Mouse (Mus musculus): ENCODE results near the gene 4931428L18Rik. TPM values are rescaled to one million over a fixed set of nuclear protein-coding genes. Genes with fewer than 3 reads are reported as not detected.

The 4931428L18Rik gene
- polyA plus RNA-seq, 1 experiment from 2014 or later = not detected

DNA sequence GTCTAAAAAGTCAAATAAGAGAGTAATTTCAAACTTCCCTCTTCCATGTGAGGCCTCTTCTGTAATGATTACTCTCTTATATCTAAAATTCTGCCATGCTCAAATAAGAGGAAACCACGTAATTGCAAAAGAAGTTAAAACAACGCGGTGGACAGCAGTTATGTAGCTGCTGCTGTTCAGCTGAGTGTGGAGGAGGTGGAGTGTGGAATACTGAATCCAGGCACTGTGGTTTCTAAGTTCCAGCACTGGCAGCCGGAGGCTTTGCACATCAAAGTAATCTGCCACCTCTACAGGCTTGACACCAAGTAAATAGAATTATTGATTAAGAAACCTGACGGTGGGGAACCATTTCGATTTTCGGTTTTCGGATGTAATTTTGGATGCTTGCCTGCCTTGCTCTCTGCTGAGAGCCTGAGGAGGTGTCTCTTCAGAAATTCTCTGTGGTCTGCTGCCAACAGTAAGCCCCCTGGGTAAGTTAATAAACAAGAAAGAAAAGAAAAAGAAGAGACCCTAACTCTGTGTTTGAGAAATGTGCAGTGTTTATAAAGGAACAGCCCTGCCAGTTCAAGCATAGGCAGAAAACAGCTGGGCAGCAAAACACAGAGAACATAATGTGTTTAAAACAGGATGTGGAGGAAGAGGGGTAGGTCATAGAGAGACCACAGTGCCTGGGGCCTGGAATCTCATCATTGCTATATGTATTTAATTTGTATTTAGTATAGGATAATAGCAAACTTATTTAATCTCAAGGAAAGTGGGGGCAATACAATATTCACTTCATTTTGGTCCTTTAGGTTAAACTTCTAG is 80.0 kb downstream of the 4931428L18Rik start:
- Histone ChIP-seq H3K27me3 (no peaks in the 10 kb centered on the region), H3K9ac (no peak overlapping the region), H3K27ac (no peak overlapping the region), H3K4me1 (replicated peaks) (no peaks in the 10 kb centered on the region), H3K4me3 (no peak overlapping the region), H3K9me3 (no peaks in the 10 kb centered on the region), H3K36me3 (no peaks in the 10 kb centered on the region), H3K4me2 (no peak overlapping the region)
- no peak for ATAC-seq (ENCODE audit: low FRiP score)
- 68% methylated on average over 8 of the region's 8 CpGs for WGBS

DNA sequence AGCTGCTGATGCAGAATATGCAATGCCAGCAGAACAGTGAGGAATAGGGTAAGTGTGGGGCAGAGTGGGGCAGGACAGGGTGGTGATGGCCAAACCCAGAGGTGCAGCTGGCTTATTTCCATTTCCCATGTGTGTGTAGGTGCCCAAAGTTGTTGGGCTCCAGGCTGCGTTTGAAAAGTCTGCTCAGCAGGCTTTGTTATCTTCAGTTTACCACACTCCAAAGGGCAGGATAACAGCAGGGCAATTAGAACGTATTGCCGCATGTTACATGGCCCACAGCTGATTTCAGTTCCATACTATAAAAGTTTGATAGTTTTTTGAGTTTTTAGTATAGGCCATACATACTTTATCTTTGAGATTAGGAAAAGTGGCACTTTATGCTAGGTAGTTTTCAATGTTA is 84.1 kb downstream of the 4931428L18Rik start:
- WGBS = 79% methylated on average over 3 of the region's 3 CpGs
- Histone ChIP-seq H3K27ac (no peak overlapping the region), H3K4me3 (no peak overlapping the region), H3K4me1 (replicated peaks) (no peaks in the 10 kb centered on the region), H3K36me3 (no peaks in the 10 kb centered on the region), H3K9me3 (no peaks in the 10 kb centered on the region), H3K27me3 (no peaks in the 10 kb centered on the region), H3K9ac (no peak overlapping the region), H3K4me2 (no peak overlapping the region)
- no peak for ATAC-seq (ENCODE audit: low FRiP score)

DNA sequence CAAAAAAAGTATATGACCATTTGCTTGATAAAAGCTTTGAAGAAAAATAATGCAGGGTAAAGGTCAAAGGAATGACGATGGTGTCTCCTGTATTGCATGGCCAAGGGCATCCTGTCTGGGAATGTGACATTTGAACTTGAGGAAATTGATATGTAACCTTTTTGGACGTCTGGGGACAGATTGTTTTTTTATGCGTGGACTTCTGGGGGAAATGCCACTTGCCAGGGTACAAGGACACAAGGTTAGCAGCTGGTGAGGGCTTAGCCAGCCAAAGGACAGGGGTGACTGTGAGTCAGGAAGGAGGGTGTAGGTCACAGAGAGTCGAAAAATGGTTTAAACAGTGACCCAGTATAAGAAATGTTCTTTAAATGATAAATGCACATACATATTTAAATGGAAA is 109.0 kb downstream of the 4931428L18Rik start:
- H3K27me3 ChIP-seq = no peaks in the 10 kb centered on the region
- no peak overlapping the region for H3K9ac ChIP-seq
- 75% methylated on average over 4 of the region's 4 CpGs for WGBS
- no peaks in the 10 kb centered on the region for H3K4me1 ChIP-seq (replicated peaks)
- no peaks in the 10 kb centered on the region for H3K9me3 ChIP-seq
- ATAC-seq (ENCODE audit: low FRiP score) = no peak
- no peak overlapping the region for H3K27ac ChIP-seq
- no peak overlapping the region for H3K4me3 ChIP-seq
- no peak overlapping the region for H3K4me2 ChIP-seq
- H3K36me3 ChIP-seq = no peaks in the 10 kb centered on the region

DNA sequence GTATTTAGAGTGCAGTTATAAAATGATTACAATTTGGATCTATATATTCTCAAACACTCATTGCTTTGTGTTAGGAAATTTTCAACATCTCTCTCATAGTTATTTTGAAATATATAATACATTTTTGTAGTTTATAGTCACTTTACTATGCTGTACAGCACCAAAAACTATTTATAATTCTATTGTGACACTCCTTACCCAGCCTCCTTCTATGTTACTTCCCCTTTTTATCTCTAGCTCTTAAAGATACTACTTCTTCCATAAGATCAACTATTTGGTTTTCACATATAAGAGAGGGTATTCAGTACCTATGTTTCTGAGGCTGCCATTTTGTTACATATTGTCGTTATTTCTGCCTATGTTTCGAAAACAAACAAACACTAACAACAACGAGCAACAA is 114.5 kb downstream of the 4931428L18Rik start:
- Histone ChIP-seq H3K27ac (no peak overlapping the region), H3K4me3 (no peak overlapping the region), H3K27me3 (no peaks in the 10 kb centered on the region), H3K9me3 (no peaks in the 10 kb centered on the region), H3K4me1 (replicated peaks) (no peaks in the 10 kb centered on the region), H3K9ac (no peak overlapping the region), H3K36me3 (no peaks in the 10 kb centered on the region), H3K4me2 (no peak overlapping the region)
- WGBS = 91% methylated on average over 3 of the region's 3 CpGs
- no peak for ATAC-seq (ENCODE audit: low FRiP score)

- ATAC-seq (ENCODE audit: low FRiP score) = no peak
- no peaks in the 10 kb centered on the region for H3K9me3 ChIP-seq
- no peak overlapping the region for H3K4me3 ChIP-seq
- no peaks in the 10 kb centered on the region for H3K36me3 ChIP-seq
- H3K9ac ChIP-seq = no peak overlapping the region
- no peak overlapping the region for H3K27ac ChIP-seq
- no peaks in the 10 kb centered on the region for H3K27me3 ChIP-seq
- no peak overlapping the region for H3K4me2 ChIP-seq
- H3K4me1 ChIP-seq (replicated peaks) = no peaks in the 10 kb centered on the region
- WGBS = 81% methylated on average over 12 of the region's 12 CpGs
Measured at GRCm38 (mm10) chr1:31102863-31103657, 119.4 kb downstream of the 4931428L18Rik start.

- Histone ChIP-seq H3K4me2 (no peak overlapping the region), H3K4me3 (no peak overlapping the region), H3K4me1 (replicated peaks) (no peaks in the 10 kb centered on the region), H3K36me3 (no peaks in the 10 kb centered on the region), H3K27ac (no peak overlapping the region), H3K27me3 (no peaks in the 10 kb centered on the region), H3K9ac (no peak overlapping the region), H3K9me3 (no peaks in the 10 kb centered on the region)
- ATAC-seq (ENCODE audit: low FRiP score) = no peak
- WGBS = 87% methylated on average over 2 of the region's 2 CpGs
Measured at GRCm38 (mm10) chr1:31102280-31102679, 120.2 kb downstream of the 4931428L18Rik start.

- Histone ChIP-seq H3K4me2 (no peak overlapping the region), H3K9ac (no peak overlapping the region), H3K36me3 (no peaks in the 10 kb centered on the region), H3K9me3 (no peaks in the 10 kb centered on the region), H3K4me1 (replicated peaks) (no peaks in the 10 kb centered on the region), H3K27me3 (no peaks in the 10 kb centered on the region), H3K27ac (no peak overlapping the region), H3K4me3 (no peak overlapping the region)
- 86% methylated on average over 3 of the region's 3 CpGs for WGBS
- ATAC-seq (ENCODE audit: low FRiP score) = no peak
Measured at GRCm38 (mm10) chr1:31097208-31097607, 125.3 kb downstream of the 4931428L18Rik start.

DNA sequence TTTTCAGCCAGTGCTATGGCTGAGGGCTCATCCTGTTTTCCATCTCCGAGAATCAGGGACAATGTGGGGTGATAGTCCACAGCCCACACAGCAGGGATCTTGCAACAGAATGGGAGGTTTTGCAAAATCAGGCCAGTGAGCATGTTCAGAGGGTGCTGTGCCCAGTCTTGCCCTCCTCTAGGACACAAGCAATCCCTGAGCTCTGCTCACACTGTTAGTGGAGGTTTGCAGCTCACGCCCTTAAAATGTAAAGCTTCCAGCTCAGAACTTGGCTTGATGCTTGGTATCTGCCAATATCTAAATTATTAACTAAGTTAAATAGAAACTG is 126.1 kb downstream of the 4931428L18Rik start:
- Histone ChIP-seq H3K4me3 (no peak overlapping the region), H3K9me3 (no peaks in the 10 kb centered on the region), H3K9ac (no peak overlapping the region), H3K27ac (no peak overlapping the region), H3K27me3 (no peaks in the 10 kb centered on the region), H3K4me2 (no peak overlapping the region), H3K4me1 (replicated peaks) (no peaks in the 10 kb centered on the region), H3K36me3 (no peaks in the 10 kb centered on the region)
- no peak for ATAC-seq (ENCODE audit: low FRiP score)
- WGBS = 67% methylated on average over 2 of the region's 2 CpGs

GRCm38 (mm10) chr1:31095706-31096465 is 126.6 kb downstream of the 4931428L18Rik start:
- Histone ChIP-seq H3K27ac (no peak overlapping the region), H3K4me3 (no peak overlapping the region), H3K9ac (no peak overlapping the region), H3K4me1 (replicated peaks) (no peaks in the 10 kb centered on the region), H3K27me3 (no peaks in the 10 kb centered on the region), H3K36me3 (no peaks in the 10 kb centered on the region), H3K4me2 (no peak overlapping the region), H3K9me3 (no peaks in the 10 kb centered on the region)
- 71% methylated on average over 5 of the region's 5 CpGs for WGBS
- no peak for ATAC-seq (ENCODE audit: low FRiP score)

DNA sequence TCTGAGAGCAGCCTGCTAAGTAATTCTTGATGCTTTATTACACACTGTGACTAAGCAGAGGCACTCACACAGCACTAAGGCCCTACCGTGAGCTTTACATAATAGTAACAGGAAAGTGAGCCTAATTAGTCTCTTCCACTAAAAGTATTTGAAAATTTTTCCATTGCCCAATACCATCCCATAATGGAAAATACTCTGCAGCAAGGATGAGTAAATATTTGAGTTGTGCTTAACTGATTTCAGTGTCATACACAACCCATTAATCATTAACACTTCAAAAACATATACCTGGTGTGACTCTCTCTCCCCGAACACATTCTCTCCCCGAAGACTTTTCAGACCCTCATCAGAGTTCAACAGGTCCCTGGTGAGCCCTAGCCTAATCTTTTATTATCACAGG is 127.7 kb downstream of the 4931428L18Rik start:
- Histone ChIP-seq H3K27ac (no peak overlapping the region), H3K9ac (no peak overlapping the region), H3K4me2 (no peak overlapping the region), H3K4me1 (replicated peaks) (no peaks in the 10 kb centered on the region), H3K4me3 (no peak overlapping the region), H3K36me3 (no peaks in the 10 kb centered on the region), H3K27me3 (no peaks in the 10 kb centered on the region), H3K9me3 (no peaks in the 10 kb centered on the region)
- ATAC-seq (ENCODE audit: low FRiP score) = no peak
- 85% methylated on average over 3 of the region's 3 CpGs for WGBS

DNA sequence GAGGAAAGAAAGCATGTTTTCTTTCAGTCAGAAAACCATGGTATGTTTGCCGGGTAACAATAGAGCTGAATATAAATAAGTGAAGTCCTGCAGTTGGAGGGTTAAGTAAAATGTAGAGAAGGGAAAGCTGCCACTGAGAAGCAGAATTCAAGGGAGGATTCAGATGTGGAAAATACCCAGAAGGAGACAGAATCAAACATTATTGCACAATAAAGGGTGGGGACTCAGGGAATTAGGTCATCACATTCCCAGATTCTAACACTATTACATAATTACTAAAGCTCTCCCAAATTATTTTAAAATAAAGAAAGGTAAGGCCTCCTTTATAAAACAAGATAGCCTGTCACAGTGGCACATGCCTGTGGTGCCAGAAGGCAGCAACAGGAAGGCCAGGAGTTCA is 128.5 kb downstream of the 4931428L18Rik start:
- WGBS = 86% methylated on average over 1 of the region's 1 CpGs

DNA sequence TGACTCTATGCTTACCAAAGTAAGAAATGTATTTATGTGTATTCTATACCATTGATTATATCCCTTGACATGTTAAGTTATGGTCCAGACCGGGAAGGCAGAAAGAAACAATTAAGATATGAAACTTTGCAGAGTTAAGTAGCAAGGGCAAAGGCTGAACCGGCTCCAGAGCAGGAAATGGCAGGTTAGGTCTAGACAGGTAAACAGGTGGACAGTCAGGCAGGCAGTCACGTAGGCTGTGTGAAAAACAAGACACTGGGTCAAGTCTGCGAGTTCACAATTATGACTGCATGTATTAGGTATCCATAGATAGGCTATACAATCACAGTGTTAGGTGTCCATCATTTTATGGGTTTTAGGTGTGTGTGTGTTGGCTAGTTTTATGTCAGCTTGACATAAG is 133.8 kb downstream of the 4931428L18Rik start:
- H3K4me3 ChIP-seq = no peak overlapping the region
- H3K9me3 ChIP-seq = no peaks in the 10 kb centered on the region
- WGBS = 94% methylated on average over 4 of the region's 4 CpGs
- ATAC-seq (ENCODE audit: low FRiP score) = no peak
- H3K27ac ChIP-seq = no peak overlapping the region
- H3K4me2 ChIP-seq = no peak overlapping the region
- no peaks in the 10 kb centered on the region for H3K36me3 ChIP-seq
- no peaks in the 10 kb centered on the region for H3K4me1 ChIP-seq (replicated peaks)
- H3K27me3 ChIP-seq = no peaks in the 10 kb centered on the region
- H3K9ac ChIP-seq = no peak overlapping the region

More for the DNA sequence above, 128.5 kb downstream of the 4931428L18Rik start:
- Histone ChIP-seq H3K4me1 (replicated peaks) (no peaks in the 10 kb centered on the region), H3K27me3 (no peaks in the 10 kb centered on the region), H3K9ac (no peak overlapping the region), H3K4me3 (no peak overlapping the region), H3K36me3 (no peaks in the 10 kb centered on the region), H3K9me3 (no peaks in the 10 kb centered on the region), H3K27ac (no peak overlapping the region), H3K4me2 (no peak overlapping the region)
- ATAC-seq (ENCODE audit: low FRiP score) = no peak
